Mouse (Mus musculus) embryo, embryonic 9.5 days (tissue): ENCODE data around the gene Immp2l.

ENCODE experiments used
- DNase-seq: peaks from one replicate; pipeline ENCODE4 v3.0.0-alpha.2; 2017; ENCODE audit errors: extremely low spot score

The Immp2l gene

DNA sequence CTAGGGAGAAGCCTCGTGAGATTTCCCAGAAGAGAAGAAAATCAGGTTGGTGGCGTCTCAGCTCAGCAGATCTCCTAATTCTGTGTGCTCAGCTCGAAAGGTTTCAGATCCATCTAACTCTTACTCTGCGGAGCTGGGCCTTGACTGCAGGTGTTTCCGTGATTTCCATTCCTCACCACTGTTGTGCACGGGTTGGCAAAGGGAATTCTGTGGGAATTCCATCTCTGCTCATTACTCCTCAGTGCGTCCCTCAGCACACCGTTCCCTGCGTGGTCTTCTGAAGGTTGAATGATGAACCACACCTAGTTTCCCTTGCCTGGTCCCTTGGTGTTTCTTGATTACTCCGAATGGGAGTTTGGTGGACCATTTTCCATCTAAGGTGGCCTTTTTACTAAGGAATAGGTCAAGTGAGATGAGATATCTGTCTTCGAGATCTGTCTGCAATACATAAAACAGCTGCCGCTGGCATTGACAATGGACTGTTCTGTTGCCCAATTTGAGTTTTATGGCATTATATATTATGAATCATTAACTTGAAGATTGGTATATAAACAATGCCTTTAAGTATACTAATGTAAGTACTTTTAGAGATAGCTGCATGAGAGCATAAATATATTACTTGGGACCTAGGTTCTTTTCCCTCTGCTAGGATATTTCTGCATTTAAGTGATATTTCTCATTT, 23.3 kb downstream of the Immp2l start:
- DNase-seq: no peak

DNA sequence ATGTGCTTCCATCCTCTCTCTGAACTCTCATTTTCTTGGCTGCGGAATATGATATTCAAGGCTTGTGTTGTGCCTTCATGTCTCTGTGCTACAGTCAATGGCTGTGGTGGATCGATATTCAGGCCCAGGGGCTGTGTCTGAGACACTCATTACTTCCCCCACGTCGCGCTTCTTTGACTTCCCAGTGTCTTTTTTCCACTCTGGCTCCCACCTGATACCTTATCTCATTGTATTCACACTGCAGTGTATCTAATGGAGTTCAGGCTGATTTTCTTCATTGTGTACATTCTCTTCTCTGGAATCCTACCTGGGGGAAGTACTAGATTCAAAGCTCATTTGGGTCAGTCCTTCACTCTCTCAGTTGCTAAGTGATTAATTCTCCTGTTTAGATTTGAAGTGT, 27.1 kb downstream of the Immp2l start:
- no peak for DNase-seq

GRCm38 (mm10) chr12:41052897-41053296, 29.0 kb downstream of the Immp2l start:
- DNase-seq: no peak

GRCm38 (mm10) chr12:41054006-41054791, 30.3 kb downstream of the Immp2l start:
- no peak for DNase-seq

DNA sequence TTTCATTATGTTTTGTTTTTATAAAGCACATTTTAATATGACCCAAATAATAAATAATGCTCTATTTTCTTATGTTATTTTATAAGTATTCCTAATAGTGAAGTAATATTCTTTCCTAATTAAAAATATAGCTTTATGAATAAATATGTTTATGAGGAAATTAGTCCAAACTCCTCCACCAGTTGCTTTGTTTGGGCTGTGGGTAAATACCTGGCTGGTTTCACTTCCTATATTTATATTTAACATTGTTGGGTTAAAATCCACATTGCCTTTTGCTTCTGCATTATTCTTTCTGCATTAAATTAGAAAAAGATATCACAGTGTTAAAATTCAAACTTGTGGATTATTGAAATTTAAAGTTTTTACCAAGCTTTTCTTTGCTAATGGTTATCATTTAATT, 32.1 kb downstream of the Immp2l start:
- DNase-seq: no peak

DNA sequence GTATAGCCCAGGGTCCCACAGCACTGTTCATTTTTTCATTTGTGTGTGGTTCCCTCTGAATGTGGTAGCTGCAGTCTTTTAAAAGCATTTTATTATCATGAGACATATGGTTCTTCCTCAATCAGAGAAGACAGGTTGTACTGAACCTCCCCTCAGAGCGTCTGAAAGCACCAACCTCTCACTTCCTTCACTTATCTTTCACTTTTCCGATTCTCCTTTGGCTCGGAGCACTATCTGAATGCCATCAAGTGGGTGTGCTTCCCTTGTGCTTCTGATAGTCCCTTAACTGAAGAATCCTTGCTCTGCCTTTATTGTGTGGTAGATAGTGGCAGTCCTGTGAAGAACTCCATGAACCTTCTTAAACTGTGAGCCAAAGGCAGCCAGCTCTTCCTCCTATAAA, 39.4 kb downstream of the Immp2l start:
- DNase-seq: no peak

DNA sequence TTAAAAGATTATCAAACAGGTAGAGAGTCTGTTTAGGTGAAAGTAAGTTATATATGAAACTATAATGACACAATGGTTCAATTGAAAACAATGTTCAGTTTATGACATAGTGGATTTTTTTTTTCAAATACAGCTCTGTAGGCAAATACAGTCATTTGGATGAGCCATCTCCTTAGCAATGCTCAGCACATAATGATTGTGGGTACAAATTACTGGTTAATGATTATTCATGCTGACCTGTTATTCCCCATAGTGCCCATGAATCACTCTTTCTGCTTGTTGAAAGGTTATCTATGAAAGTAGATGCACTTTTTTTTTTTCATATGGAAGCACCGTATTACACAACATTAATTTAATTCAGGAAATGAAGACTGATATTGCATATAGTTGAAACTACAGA, 58.0 kb downstream of the Immp2l start:
- DNase-seq: no peak

DNA sequence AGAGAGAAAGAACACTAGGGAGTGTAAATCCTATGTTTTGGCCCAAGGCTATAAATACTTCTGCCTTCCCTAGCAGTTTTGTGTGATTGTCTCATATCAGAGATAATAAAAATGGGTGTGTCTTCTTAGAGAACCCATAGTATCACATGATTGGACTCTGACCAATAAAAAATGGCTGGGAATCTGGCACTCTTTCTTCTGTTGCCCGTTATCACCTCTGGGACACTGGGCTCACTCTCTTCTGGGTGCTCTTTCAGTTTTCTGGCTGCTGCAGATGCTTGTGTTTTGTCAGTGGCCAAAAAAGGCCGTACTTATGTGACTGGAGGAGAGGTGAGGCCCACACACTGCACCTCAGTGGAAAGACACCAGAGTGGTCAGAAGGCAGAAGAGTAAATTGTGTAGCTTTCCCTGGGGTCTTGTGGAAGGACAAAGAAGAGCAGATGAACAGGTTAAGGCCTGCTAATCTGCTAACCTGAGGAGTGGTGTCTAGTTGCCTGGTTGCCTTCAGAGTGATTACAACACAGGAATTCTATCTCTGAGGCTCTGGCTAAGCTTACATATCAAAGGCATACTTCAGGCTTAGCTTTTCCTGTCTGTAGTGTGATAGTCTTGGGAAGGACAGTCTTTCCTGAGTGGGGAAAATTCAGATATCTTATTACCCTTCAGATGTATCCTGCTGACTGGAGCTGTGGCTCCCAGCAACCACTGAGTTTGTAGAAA, 60.6 kb downstream of the Immp2l start:
- DNase-seq: no peak

DNA sequence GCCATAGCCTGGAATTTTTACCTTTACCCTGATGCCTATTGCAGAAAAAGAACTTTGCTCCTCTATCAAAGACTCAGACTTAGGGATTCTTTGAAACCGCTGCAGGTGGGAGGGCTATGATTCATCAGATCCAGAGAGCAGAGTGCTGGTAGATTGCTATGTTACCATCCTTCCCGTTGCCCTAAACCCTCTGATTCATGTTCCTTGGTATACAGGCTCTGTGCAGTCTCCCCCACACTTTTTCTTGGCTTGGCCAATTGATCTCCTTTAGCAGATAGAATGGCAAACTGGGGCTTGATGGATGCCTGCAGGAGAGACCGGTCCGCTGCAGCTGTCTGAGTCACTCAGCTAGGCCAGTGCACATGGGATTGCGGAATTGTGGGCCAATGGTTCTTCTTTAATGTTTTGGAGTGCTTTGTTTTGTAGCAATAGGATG, 66.1 kb downstream of the Immp2l start:
- no peak for DNase-seq

DNA sequence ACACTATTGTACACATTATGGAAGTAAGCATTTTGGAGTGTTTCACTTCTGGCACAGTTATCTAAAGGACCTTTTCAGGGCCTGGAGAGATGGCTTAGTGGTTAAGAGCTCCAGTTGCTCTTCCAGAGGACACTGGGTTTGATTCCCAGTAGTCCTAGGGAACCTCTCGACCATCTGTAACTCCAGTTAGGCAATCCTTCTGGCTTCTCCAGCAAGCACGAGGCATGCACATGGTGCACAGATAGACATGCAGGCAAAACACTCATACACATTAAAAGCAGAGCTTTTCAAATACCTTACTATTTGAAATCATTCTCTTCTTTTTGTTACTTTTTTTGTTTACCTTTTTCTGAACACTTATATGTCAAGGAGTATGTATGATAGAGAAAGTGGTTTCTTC, 66.9 kb downstream of the Immp2l start:
- DNase-seq: no peak

- DNase-seq: no peak
Observed at GRCm38 (mm10) chr12:41091316-41091715, 67.4 kb downstream of the Immp2l start.

GRCm38 (mm10) chr12:41096045-41096444, 72.2 kb downstream of the Immp2l start:
- DNase-seq: no peak

DNA sequence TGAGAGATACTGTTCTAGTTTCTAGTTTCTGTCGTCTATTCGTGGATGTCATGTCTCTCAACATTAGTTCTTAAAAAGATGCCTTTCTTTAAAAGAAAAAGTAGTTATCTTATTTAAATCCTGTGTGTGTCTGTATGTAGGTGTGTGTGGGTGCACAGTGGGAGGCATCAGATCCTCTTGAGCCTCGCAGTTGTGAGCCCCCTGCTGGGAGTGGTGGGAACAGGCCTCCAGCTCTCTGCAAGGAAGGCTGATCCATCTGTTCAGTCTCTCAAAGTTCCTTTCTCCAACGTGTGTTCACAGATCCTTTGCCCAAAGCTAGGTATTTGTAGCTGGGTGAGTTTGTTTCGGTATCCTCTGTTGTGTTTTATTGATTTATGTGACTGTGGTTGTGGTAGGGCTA, 73.5 kb downstream of the Immp2l start:
- peak; percentile 17 for DNase-seq

DNA sequence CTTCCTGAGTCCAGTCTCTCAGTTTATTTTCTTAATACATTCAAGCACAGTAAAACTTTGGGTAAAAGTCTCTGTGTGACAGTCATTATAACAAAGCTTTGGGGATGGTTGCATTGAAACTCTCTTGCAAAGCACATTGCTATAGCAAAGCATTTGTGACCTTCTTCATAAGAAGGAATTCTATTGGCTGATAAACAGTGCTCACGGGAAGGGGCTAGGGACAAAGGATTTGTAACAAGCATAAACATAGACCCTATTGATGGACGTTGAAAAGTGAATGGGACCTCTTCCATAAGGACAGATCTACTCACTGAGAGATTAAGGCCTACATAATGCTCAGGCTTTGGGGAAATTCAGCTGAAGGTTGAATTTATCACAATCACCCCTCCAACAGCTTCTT, 85.1 kb downstream of the Immp2l start:
- no peak for DNase-seq

GRCm38 (mm10) chr12:41111456-41111855, 87.6 kb downstream of the Immp2l start:
- peak; percentile 12 for DNase-seq

DNA sequence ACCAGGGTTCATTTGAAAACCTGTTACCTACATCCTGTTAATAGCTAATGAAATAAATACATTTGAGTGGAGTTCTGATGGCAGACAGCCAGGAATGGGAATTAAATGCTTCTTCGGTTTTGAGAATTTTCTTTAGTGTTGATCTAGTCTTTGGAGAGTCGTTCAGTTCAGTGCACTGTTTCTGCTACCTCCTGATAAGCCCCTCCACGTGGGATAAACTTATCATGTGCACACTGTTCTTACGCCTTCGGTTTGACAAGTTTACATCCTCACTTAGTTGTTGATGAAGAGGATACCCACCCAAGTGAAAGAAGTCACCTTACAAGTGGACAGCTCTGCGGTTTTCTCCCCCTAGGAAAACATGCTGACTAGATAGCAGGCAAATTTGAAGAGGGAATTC, 88.2 kb downstream of the Immp2l start:
- no peak for DNase-seq

GRCm38 (mm10) chr12:41118358-41118757, 94.5 kb downstream of the Immp2l start:
- DNase-seq: no peak

- DNase-seq: no peak
Observed at GRCm38 (mm10) chr12:41119657-41120056, 95.8 kb downstream of the Immp2l start.

- DNase-seq: no peak
Observed at GRCm38 (mm10) chr12:41123207-41123606, 99.3 kb downstream of the Immp2l start.

DNA sequence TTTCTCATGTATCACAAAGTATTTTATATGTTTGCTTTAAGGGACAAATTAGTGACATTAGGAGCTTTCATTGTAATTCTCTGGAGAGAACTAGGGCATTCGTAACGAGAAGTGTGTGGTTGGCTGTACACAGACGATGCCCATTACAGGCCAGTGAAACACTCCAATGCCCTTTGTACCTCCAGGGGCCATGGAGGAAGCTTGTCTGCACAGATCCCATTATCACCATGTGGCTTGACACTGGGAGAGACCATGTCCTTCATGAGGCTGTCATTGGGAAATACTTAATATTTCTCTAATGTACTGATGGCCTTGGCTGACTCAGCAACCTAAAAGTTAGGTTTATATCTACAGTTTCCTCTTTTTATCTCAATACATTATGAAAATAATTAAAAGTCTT, 111.0 kb downstream of the Immp2l start:
- DNase-seq: no peak

- DNase-seq: no peak
Observed at GRCm38 (mm10) chr12:41159543-41159942, 135.7 kb downstream of the Immp2l start.

- DNase-seq: peak; percentile 1
Observed at GRCm38 (mm10) chr12:41167802-41168201, 143.9 kb downstream of the Immp2l start.

GRCm38 (mm10) chr12:41170051-41170450, 146.2 kb downstream of the Immp2l start:
- no peak for DNase-seq
